Mouse (Mus musculus) large intestine, adult 2 months (tissue): ENCODE data around the gene Qpctl. TPM values are rescaled to one million over a fixed set of nuclear protein-coding genes. Genes with fewer than 3 reads are reported as not detected.
"Not testable (repeated sequence)": the region's sequence is repeated elsewhere in the genome, so short reads cannot be mapped to it uniquely, and the experiment has no call there.

Source experiments
- DNase-seq: peaks from one replicate; pipeline ENCODE4 v3.0.0-alpha.2; 2012; ENCODE audit warnings: low read depth, low spot score
- WGBS: fragments of 180-500 bp; shearing (Covaris S2); methylation state at CpG from one replicate; pipeline ENCODE4 v1.1.7; 2018; 5-methylcytosine and 5-hydroxymethylcytosine counted together
- polyA plus RNA-seq: library from polyadenylated mRNA; depleted of rRNA; stranded (reverse); fragments of >200 nt; gene quantifications from 2 replicates; pipeline ENCODE4 v1.2.3, GENCODE M21; 2012

Gene Qpctl
- polyA plus RNA-seq, 1 experiment: 7.7 TPM

DNA sequence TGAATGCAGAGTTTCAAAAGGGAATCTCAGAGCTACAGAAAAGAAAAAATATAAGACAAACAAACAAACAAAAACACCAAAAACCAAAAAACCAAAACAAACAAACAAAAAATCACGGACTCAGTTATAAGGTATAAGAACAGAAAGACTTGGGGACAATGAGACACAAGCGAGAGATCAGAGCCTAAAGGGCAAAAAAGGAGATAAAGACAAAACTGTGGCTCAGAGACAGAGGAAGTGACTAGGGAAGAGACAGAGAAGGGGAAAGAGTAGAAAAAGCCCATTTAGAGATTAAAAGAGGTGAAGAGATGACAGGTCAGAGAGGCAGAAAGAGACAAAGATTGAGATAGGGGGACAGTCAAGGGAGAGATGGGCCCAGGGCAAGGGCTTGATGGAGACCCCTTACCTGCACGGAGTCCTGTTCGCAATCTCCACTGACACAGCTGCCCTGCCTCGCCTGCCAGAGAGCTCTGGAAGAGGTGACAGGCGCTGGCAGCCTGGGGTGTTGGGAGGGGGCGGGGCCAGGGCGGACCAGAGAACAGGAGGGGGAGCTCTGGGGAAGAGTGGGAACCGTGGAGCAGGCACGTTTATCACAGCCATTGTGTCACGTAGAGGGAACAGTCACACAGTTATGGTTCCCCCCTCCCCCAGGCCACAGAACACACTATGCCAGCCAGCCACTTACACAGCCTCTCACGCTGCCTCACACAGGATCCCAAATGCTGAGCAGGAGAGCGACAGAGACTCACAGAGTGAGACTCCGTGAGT lies 16.7 kb upstream of the Qpctl start, which contains the start of gene Gipr:
Gene Gipr, minus strand, starts transcription at position 472 of the 768 bp plus-strand sequence.
- 14% methylated on average over 14 of the region's 14 CpGs for WGBS

DNA sequence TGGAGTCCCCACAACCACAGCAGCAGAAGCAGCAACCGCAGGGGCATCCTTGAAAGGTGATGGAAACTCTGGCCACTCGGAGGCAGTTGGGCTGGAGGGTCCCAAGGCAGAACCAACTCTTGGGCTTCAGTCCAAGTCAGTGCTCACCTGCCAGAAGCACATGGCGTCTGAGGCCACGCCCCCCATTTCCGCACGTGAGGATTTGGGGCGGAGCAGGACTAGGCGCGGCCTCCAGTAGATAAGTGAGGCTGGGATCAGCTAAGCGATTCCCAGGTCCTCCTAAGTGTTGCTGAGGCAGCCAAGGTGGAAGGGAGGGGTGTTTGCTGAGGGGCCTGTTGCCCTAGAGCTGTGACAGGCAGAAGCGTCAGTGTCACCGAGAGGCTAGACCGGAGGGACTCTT lies 15.9 kb upstream of the Qpctl start:
- WGBS: 8% methylated on average over 13 of the region's 13 CpGs
- no peak for DNase-seq

More for the DNA sequence above, 16.7 kb upstream of the Qpctl start, which contains the start of gene Gipr:
- DNase-seq: no peak

- 2% methylated on average over 6 of the region's 6 CpGs for WGBS
- no peak for DNase-seq
These were observed 15.1 kb upstream of the Qpctl start for GRCm38 (mm10) chr7:19164189-19164588.

DNA sequence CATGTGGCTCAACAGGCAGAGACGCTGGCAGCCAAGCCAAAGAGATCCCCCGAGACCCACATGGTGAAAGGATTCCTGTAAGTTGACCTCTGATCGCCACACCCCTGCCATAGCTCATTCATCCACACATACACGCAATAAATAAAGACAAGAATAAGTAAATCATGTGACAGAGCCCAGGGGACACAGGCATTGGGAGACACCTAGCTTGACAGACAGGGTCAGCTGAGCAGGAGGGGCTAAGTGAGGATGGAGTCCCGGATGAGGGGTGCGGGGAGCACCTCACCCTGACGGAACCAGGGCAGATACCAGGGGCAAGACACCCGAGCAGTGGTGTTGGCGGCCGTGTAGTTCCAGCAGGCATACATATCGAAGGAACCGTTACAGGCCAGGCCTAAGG lies 14.7 kb upstream of the Qpctl start:
- WGBS: 17% methylated on average over 12 of the region's 12 CpGs
- DNase-seq: no peak

DNA sequence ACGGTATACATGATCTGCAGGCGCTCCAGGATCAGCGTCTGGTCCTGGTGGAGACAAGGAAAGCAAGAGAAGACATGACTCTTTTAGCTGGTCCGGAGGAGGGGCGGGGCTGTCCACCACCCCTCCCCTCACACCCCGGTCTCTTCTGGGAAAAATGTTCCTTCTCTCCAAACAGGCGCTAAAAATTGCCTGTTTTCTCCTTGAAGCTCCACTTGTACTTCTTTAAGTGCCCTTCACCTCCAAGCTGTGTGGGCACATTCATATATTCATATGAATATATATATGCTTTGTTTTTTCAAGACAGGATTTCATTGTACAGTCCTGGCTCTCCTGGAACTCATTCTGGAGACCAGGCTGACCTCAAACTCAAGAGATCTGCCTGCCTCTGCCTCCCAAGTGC lies 13.8 kb upstream of the Qpctl start:
- no peak for DNase-seq
- 80% methylated on average over 7 of the region's 7 CpGs for WGBS

- WGBS: 2% methylated on average over 20 of the region's 20 CpGs
- DNase-seq: no peak
These were observed 11.0 kb upstream of the Qpctl start for GRCm38 (mm10) chr7:19160115-19160514.

DNA sequence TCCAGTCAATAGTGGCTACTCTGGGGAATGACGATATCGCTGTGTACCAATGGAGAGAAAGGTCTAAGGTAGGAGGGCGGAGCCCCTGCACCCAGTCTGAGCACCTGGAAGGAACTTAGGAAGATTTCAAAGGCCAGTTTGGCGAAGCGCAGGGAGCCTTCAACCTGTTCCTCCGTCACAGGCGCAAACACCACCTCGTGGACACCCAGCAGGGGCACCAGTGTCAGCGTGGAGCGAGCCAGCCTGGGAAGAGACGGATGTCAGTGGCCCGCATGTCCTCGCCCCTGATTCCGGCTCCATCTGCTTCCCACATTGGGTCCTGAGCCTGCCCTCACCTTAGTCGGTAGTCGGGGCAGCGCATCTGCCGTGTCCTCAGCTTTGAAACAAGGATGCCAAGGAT lies 10.3 kb upstream of the Qpctl start:
- 13% methylated on average over 18 of the region's 18 CpGs for WGBS
- no peak for DNase-seq

DNA sequence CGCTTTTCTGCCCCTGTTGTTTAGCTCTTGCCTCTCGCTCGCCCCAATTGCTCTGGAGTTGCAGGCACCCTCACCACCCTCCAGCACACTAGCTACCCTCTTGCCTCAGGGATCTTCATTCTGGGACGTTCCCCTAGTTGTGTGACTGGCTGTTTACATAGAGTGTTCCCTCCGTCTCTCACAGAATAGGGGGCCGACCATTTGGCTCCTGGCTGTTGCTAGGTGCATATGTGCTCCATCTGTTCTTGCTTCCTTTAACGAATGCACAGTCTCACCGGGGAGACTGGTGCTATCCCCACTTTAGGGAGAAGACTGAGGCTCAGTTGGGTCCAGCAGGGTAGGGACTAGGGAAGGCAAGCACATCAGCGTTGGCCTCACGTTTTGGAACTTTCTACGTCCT lies 9.5 kb upstream of the Qpctl start:
- DNase-seq: no peak
- 74% methylated on average over 11 of the region's 11 CpGs for WGBS

- DNase-seq: no peak
- 4% methylated on average over 30 of the region's 30 CpGs for WGBS
These were observed 8.2 kb upstream of the Qpctl start for GRCm38 (mm10) chr7:19157160-19157800.

- DNase-seq: peak; percentile 76
- WGBS: 20% methylated on average over 13 of the region's 13 CpGs
These were observed 6.9 kb upstream of the Qpctl start for GRCm38 (mm10) chr7:19155825-19156475.

DNA sequence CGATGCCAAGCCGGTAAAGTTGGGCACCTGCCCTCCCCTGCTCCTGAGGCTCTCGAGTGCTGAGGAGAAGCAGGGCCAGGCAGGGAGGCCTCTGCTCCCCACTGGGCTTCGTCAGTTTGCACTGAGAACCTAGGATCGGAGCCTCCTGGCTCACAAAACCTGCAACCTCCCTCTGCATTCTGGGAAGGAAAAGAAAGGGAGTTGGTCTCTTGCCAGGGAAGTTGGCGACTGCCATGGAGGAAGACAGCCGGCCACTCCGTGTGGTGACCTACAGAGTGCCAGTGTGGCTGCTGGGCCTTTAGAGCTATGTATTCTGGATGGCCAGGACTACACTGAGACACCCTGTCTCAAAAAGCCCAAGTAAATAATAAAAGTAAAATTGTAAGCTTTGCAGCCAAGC lies 5.7 kb upstream of the Qpctl start:
- WGBS: 60% methylated on average over 8 of the region's 8 CpGs

GRCm38 (mm10) chr7:19151121-19151520 lies 2.0 kb upstream of the Qpctl start:
- 81% methylated on average over 10 of the region's 10 CpGs for WGBS
- DNase-seq: not testable (repeated sequence)

More for the DNA sequence above, 5.7 kb upstream of the Qpctl start:
- DNase-seq: no peak

DNA sequence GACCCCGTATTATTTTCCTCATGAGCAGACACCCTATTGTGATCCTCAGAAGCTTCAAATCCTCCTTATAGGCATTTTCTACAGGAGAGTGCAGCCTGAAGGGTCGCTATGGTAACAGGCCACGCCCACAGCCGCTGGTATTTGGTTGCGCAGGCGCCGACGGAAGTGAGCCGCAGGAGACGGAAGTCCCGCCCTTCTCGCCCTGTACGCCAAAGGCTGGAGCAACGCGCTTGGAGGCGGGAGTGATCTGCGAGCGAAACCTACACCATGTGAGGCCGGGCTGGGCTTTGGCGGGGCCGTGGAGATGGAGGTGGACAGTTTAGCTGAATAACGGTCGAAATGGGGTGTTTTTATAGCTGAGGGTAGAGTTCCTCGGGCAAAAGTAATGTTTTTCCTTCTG lies 535 bp upstream of the Qpctl start, which contains the start of gene Snrpd2:
Gene Snrpd2, plus strand, starts transcription at position 97 of the 400 bp plus-strand sequence.
- WGBS: under 1% methylated on average over 24 of the region's 24 CpGs

GRCm38 (mm10) chr7:19148180-19148874 lies 764 bp downstream of the Qpctl start:
- no peak for DNase-seq
- 8% methylated on average over 20 of the region's 20 CpGs for WGBS

More for the DNA sequence above, 535 bp upstream of the Qpctl start, which contains the start of gene Snrpd2:
- DNase-seq: peak; percentile 78

DNA sequence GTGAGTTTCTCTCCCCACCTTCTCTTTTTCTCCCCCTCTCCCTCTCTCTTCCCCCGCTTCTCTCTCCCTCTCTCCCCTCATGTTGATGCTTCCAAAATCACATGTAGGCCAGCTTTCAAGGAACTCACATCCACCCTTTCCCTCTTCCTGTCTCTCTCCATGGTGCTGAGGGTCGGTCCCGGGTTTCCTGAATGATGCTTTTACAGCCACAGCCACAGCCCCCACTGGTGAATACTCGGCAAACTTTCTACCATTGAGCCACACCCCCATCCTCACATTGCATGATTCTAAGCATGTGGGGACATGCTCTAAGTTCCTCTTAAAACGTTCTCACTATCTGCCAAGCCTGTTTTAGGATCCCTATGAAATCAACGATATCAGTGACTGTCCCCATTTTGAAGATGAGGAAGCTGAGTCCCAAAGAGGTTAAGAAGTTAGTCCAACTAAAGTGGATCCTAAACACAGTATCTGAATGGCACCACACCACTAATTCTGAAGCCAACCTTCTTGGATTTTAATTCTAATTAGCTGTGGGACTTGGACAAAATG lies 1.5 kb downstream of the Qpctl start:
- WGBS: 46% methylated on average over 6 of the region's 6 CpGs
- DNase-seq: no peak

- 90% methylated on average over 10 of the region's 10 CpGs for WGBS
These were observed 2.3 kb downstream of the Qpctl start for GRCm38 (mm10) chr7:19146793-19147192.

GRCm38 (mm10) chr7:19137380-19137779 lies 11.7 kb downstream of the Qpctl start:
- no peak for DNase-seq
- 52% methylated on average over 5 of the region's 5 CpGs for WGBS

More at GRCm38 (mm10) chr7:19146793-19147192, 2.3 kb downstream of the Qpctl start:
- no peak for DNase-seq

DNA sequence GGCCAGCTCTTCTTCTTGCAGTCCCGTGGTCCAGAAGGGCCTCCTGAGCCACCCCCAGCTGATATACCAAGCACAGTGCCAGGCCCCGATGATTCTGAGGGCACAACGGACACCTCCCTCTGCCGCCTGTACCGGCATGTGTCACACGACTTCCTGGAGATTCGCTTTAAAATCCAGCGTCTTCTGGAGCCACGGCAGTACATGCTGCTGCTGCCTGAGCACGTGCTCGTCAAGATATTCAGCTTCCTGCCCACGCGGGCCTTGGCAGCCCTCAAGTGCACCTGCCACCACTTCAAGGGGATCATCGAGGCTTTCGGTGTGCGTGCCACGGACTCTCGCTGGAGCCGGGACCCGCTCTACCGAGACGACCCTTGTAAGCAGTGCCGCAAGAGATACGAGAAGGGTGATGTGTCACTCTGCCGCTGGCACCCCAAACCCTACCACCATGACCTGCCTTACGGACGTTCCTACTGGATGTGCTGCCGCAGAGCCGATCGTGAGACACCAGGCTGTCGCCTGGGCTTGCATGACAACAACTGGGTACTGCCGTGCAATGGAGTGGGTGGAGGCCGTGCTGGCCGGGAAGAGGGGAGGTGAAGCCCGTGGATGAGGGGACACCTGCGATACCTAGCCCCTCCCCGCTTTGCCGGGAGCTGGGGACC lies 12.3 kb downstream of the Qpctl start:
- DNase-seq: no peak
- WGBS: 89% methylated on average over 38 of the region's 38 CpGs

DNA sequence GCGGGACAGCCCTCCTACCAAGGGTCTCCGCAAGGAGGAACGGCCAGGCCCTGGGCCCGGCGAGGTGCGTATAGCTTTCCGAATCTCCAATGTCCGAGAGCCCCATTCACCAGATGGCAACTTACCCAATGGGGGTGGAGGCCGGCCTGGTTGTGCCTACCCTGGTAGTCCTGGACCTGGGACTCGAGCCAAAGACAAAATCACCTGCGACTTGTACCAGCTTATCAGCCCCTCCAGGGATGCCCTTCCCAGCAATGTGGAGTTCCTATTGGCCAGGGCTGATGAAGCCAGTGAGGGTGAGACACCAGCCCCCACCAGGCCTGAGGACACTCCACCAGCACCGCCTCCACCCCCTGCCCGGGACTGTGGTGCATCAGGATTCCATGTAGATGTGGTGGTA lies 12.9 kb downstream of the Qpctl start:
- 95% methylated on average over 13 of the region's 13 CpGs for WGBS
- DNase-seq: no peak
